Mouse (Mus musculus) megakaryocyte, embryonic 14.5 days (primary cell): ENCODE data around the gene Cacna1s.

ENCODE experiments used
- FLI1 ChIP-seq: IDR thresholded peaks from 2 replicates; pipeline ENCODE4 v1.6.1; 2012; ENCODE audit warnings: low read length, inconsistent platforms, mixed read lengths
- GATA1 ChIP-seq: IDR thresholded peaks from 3 replicates; pipeline ENCODE4 v1.6.1; 2012; ENCODE audit warnings: mixed read lengths, low read length, inconsistent platforms, borderline replicate concordance

- TF ChIP-seq FLI1 = no peak
- no peak for TF ChIP-seq GATA1
These were observed 66.3 kb downstream of the Cacna1s start for GRCm38 (mm10) chr1:136118875-136119274.
